Mouse (Mus musculus): ENCODE data around the gene Vgf.
A peak's percentile ranks its signal among the peaks of the same experiment; 100 is the strongest.

The Vgf gene

DNA sequence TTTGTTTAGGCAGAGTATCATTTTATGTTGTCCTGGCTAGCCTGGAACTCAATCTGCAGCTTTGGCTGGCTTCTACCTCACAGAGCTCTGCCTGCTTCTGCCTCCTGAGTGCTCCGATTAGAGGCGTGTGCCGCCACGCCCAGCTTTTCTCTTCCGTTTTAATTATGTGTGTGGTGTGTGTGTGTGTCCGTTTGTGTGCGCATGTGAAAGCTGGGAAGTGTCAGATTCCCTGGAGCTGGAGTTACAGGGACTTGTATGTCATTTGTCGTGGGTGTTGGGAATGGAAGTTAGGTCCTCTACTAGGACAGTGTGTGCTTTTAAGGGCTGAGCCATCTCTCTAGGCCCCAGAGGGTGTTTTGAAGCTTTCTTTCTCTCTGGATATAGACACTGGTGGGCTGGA lies 46.9 kb downstream of the Vgf start:
- no peak for DNase-seq

- no peak for DNase-seq
Measured at GRCm38 (mm10) chr5:137074191-137074651, 48.0 kb downstream of the Vgf start.

DNA sequence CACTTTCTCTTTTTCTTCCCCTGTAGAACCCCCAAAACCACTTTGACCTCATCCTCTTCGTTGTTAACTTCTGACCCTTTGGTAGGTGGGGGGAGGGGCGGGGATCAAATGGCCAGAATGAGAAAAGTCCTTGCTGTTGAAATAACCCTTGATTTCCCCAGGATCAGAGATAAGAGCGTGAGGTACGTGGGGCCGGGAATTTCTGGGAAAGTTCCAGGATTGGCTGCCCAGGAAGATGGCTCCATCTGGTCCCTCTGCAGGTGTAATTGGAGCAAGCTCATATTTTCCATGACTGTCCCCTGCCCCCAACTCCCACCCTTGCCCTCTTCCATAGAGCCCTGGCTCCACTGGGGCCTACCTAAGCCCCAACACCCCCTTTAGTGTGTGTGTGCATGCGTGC lies 49.5 kb downstream of the Vgf start:
- DNase-seq, result no peak

DNA sequence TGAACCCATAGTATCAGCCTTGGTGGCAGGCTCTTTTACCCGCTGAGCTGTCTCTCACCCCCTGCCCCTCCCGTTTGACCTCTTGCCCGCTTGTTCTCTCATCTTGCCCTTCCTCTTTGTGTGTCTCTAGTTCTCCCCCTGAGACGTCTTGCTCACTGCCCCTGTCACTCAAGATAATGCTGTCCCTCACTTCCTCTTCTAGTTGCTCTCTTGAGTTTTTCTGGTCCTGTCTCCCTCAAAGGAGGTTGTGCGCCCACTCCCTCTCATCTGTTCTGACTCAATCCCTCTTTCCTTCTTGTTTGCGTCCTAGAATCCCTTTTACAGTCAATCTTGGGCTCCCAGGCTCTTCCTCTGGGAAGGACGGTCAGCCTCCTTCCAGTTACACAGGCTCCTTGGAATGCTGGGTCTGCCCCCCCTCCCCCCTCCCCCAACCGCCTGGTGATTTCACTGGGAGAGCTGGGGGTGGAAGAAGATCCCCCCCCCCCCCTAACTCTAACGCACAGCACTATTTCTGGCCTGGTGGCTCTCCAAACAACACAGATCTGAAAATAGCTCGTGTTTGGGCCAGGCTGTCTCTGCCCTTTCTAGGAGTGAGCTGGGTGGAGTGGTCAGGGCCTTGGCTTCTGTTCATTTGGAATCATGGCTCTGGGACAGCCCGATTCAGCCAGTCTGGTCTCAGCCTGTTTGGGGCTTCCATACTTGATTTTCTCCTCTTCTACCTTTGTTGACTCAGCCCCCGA lies 50.2 kb downstream of the Vgf start:
- DNase-seq, result peak; percentile 35

- no peak for DNase-seq
Measured at GRCm38 (mm10) chr5:137077187-137077586, 51.0 kb downstream of the Vgf start.

DNA sequence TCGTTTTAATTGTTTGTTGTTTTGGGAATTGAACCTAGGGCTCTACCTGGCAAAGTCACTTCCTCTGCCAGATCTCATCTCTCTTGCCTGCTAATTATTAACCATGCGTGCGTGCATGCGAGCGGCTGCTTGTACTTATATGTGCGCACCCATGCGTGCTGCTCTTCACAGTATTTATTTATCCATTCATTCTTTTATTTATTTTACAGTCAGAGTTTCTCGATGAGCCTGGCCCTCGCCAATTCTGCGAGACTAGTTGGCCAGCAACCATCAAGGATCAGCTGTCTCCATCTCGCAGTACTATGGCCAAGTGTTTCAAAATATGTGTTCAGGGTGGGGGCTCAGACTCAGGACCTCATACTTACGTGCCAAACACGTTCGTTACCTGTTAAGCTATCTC lies 51.8 kb downstream of the Vgf start:
- no peak for DNase-seq

- DNase-seq, result no peak
Measured at GRCm38 (mm10) chr5:137078616-137079015, 52.4 kb downstream of the Vgf start.

GRCm38 (mm10) chr5:137079849-137080248 lies 53.7 kb downstream of the Vgf start:
- DNase-seq, result peak; percentile 54
